26 mouse cellular contexts compared by ENCODE assay signal in the genomic region with DNA sequence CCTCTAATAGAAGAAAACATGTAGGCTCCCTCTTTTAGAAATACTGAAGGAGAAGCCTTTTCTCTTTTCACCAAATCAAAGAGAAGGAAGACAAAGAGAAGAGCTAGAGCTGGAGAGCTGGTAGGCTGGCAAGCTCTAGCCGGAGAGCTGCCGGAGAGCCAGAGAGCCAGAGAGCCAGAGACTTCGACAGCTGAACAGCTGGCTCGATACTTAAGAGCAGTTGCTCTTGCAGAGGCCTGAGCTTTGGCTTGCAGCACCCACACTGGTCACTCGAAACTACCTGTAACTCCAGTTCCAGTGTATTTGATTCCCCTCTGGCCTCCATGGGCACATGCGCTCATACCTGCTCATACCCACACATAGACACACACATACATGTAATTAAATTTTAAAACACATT.
"Had no signal": no experiment of that assay in that cellular context is flagged by ENCODE, and none has a peak within 500 bp of the region (broad histone marks: within the 10 kb centered on the region; RNA-seq: fewer than 3 reads in every experiment).

No protein-coding gene starts in this region.

- H3K27me3 ChIP-seq: heart, embryonic 13.5 days; heart, embryonic 15.5 days; hindbrain, embryonic 13.5 days; hindbrain, embryonic 15.5 days; kidney, embryonic 15.5 days; limb, embryonic 12.5 days had no signal

- H3K27ac ChIP-seq: heart, adult 2 months; heart, embryonic 13.5 days; heart, embryonic 15.5 days; hindbrain, embryonic 13.5 days; hindbrain, embryonic 15.5 days; hindbrain, postnatal 0 days; kidney, embryonic 15.5 days; kidney, postnatal 0 days; limb, embryonic 10.5 days; limb, embryonic 12.5 days; liver, embryonic 13.5 days had no signal

- H3K4me3 ChIP-seq: heart, adult 2 months; heart, embryonic 13.5 days; heart, embryonic 15.5 days; hindbrain, embryonic 13.5 days; hindbrain, embryonic 15.5 days; kidney, embryonic 15.5 days; limb, embryonic 10.5 days; limb, embryonic 12.5 days; liver, embryonic 13.5 days had no signal

- ATAC-seq: hindbrain, postnatal 0 days; intestine, embryonic 16.5 days had no signal

- H3K9me3 ChIP-seq: heart, embryonic 13.5 days; heart, embryonic 15.5 days; hindbrain, embryonic 13.5 days; hindbrain, embryonic 15.5 days; kidney, embryonic 15.5 days; limb, embryonic 10.5 days; limb, embryonic 12.5 days; liver, embryonic 13.5 days had no signal

- H3K4me2 ChIP-seq: heart, embryonic 11.5 days; heart, embryonic 13.5 days; heart, embryonic 15.5 days; hindbrain, embryonic 13.5 days; hindbrain, embryonic 15.5 days; kidney, embryonic 15.5 days; limb, embryonic 12.5 days; liver, embryonic 11.5 days; liver, embryonic 13.5 days had no signal

- DNase-seq: gastrocnemius, postnatal 10 days; heart, adult 11 months; heart, adult 2 months; heart, postnatal 14 days; heart, postnatal 36 days; kidney, adult 11 months; kidney, adult 2 months; kidney, adult 9 months; kidney, postnatal 14 days; kidney, postnatal 36 days; layer of hippocampus, adult 9-11 months; layer of hippocampus, postnatal 36 days; liver; liver, embryonic 13.5 days had no signal

- H3K9ac ChIP-seq: heart, embryonic 13.5 days; heart, embryonic 15.5 days; hindbrain, embryonic 13.5 days; hindbrain, embryonic 15.5 days; kidney, embryonic 15.5 days; limb, embryonic 12.5 days; liver, embryonic 13.5 days had no signal

- H3K36me3 ChIP-seq: heart, embryonic 13.5 days; heart, embryonic 15.5 days; hindbrain, embryonic 13.5 days; hindbrain, embryonic 15.5 days; kidney, embryonic 15.5 days; limb, embryonic 10.5 days; limb, embryonic 12.5 days; liver, embryonic 13.5 days had no signal

- H3K4me1 ChIP-seq: heart, embryonic 13.5 days; heart, embryonic 15.5 days; hindbrain, embryonic 13.5 days; hindbrain, embryonic 15.5 days; kidney, embryonic 15.5 days; limb, embryonic 10.5 days; limb, embryonic 12.5 days; liver, embryonic 13.5 days had no signal
